Mouse (Mus musculus): ENCODE data around the gene Aup1.

DNA sequence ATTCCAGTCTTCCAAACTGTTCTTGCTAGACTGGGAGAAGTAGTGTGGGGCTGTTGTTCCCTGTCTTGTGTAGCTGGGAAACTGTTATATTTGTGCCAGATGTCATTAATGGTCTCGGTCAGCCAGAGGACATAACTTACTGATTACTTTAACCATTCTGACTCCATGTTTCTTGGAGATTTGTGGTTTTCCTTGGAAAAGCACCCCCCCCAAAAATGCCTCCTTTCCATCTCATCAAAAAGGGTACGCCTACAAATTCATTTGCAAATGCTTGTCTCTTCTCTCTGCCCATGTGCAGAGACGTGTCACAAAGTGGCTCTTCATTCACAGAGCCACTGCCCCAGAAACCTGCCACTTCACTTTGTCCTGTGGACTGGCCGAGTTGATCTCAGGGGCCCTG is 29.9 kb upstream of the Aup1 start:
- no peak for TF ChIP-seq CTCF (IDR thresholded peaks at IDR 0.05; ENCODE audit: low read depth)
- TF ChIP-seq EP300 (IDR thresholded peaks at IDR 0.05; ENCODE audit: low read depth), result no peak
